Mouse (Mus musculus) liver, adult 2 months (tissue): ENCODE measurements around the gene Dcdc2b.

Source experiments
- CTCF ChIP-seq: fragments of 200-500 bp; IDR thresholded peaks from 2 replicates; pipeline ENCODE4 v1.5.1; 2011; ENCODE audit warnings: low read depth, low read length, control low read depth
- POLR2A ChIP-seq: fragments of 200-500 bp; IDR thresholded peaks from 2 replicates; pipeline ENCODE4 v1.6.1; 2011; ENCODE audit warnings: low read length, control low read depth; ENCODE audit not compliant: insufficient read depth; ENCODE audit errors: extremely low read depth

- TF ChIP-seq CTCF (no peak), POLR2A (no peak)
These were observed 17.8 kb upstream of the Dcdc2b start for GRCm38 (mm10) chr4:129631867-129632266.
